Mouse (Mus musculus): ENCODE results near the gene Cntn4. TPM values are rescaled to one million over a fixed set of nuclear protein-coding genes. Genes with fewer than 3 reads are reported as not detected.

The Cntn4 gene
- polyA plus RNA-seq, 1 experiment from 2014 or later, result 4.4 TPM

GRCm38 (mm10) chr6:106281621-106282020 is 604.2 kb downstream of the Cntn4 start:
- Histone ChIP-seq H3K9ac (replicated peaks; ENCODE audit: low read length) (no peak overlapping the region), H3K4me3 (ENCODE audit: low read length) (no peak overlapping the region), H3K27me3 (ENCODE audit: insufficient read depth, low read length) (no peaks in the 10 kb centered on the region), H3K36me3 (ENCODE audit: insufficient read depth, low read length) (no peaks in the 10 kb centered on the region), H3K27ac (ENCODE audit: low read length) (no peak overlapping the region), H3K4me1 (ENCODE audit: insufficient read depth, low read length) (no peaks in the 10 kb centered on the region), H3K9me3 (ENCODE audit: low read length) (no peaks in the 10 kb centered on the region), H3K4me2 (replicated peaks; ENCODE audit: low read depth, low read length) (no peak overlapping the region)
- ATAC-seq (ENCODE audit: low FRiP score, low TSS enrichment), result no peak
- WGBS, result 98% methylated on average over 6 of the region's 6 CpGs

- no peak overlapping the region for H3K27ac ChIP-seq (ENCODE audit: low read length)
These were observed 606.4 kb downstream of the Cntn4 start for GRCm38 (mm10) chr6:106283815-106284214.

GRCm38 (mm10) chr6:106299451-106299850 is 622.0 kb downstream of the Cntn4 start:
- 73% methylated on average over 1 of the region's 1 CpGs for WGBS

More at GRCm38 (mm10) chr6:106283815-106284214, 606.4 kb downstream of the Cntn4 start:
- no peak overlapping the region for H3K4me2 ChIP-seq (replicated peaks; ENCODE audit: low read depth, low read length)
- ATAC-seq (ENCODE audit: low FRiP score, low TSS enrichment), result no peak
- no peaks in the 10 kb centered on the region for H3K9me3 ChIP-seq (ENCODE audit: low read length)
- no peaks in the 10 kb centered on the region for H3K4me1 ChIP-seq (ENCODE audit: insufficient read depth, low read length)
- H3K4me3 ChIP-seq (ENCODE audit: low read length), result no peak overlapping the region
- no peak overlapping the region for H3K9ac ChIP-seq (replicated peaks; ENCODE audit: low read length)
- 50% methylated on average over 1 of the region's 1 CpGs for WGBS
- no peaks in the 10 kb centered on the region for H3K27me3 ChIP-seq (ENCODE audit: insufficient read depth, low read length)
- no peaks in the 10 kb centered on the region for H3K36me3 ChIP-seq (ENCODE audit: insufficient read depth, low read length)

GRCm38 (mm10) chr6:106300179-106300578 is 622.7 kb downstream of the Cntn4 start:
- Histone ChIP-seq H3K4me3 (ENCODE audit: low read length) (no peak overlapping the region), H3K4me2 (replicated peaks; ENCODE audit: low read depth, low read length) (no peak overlapping the region), H3K27me3 (ENCODE audit: insufficient read depth, low read length) (no peaks in the 10 kb centered on the region), H3K27ac (ENCODE audit: low read length) (no peak overlapping the region), H3K36me3 (ENCODE audit: insufficient read depth, low read length) (no peaks in the 10 kb centered on the region), H3K4me1 (ENCODE audit: insufficient read depth, low read length) (no peaks in the 10 kb centered on the region), H3K9ac (replicated peaks; ENCODE audit: low read length) (no peak overlapping the region), H3K9me3 (ENCODE audit: low read length) (no peaks in the 10 kb centered on the region)
- ATAC-seq (ENCODE audit: low FRiP score, low TSS enrichment), result no peak; the same call in 1 of the 2 replicates
- WGBS, result 69% methylated on average over 3 of the region's 3 CpGs

More at GRCm38 (mm10) chr6:106299451-106299850, 622.0 kb downstream of the Cntn4 start:
- no peak overlapping the region for H3K9ac ChIP-seq (replicated peaks; ENCODE audit: low read length)
- H3K27ac ChIP-seq (ENCODE audit: low read length), result no peak overlapping the region
- H3K27me3 ChIP-seq (ENCODE audit: insufficient read depth, low read length), result no peaks in the 10 kb centered on the region
- H3K4me2 ChIP-seq (replicated peaks; ENCODE audit: low read depth, low read length), result no peak overlapping the region
- H3K4me3 ChIP-seq (ENCODE audit: low read length), result no peak overlapping the region
- H3K9me3 ChIP-seq (ENCODE audit: low read length), result no peaks in the 10 kb centered on the region
- H3K4me1 ChIP-seq (ENCODE audit: insufficient read depth, low read length), result no peaks in the 10 kb centered on the region
- no peaks in the 10 kb centered on the region for H3K36me3 ChIP-seq (ENCODE audit: insufficient read depth, low read length)
- no peak for ATAC-seq (ENCODE audit: low FRiP score, low TSS enrichment)

- H3K4me2 ChIP-seq (replicated peaks; ENCODE audit: low read depth, low read length), result no peak overlapping the region
- no peak for ATAC-seq (ENCODE audit: low FRiP score, low TSS enrichment)
- H3K4me3 ChIP-seq (ENCODE audit: low read length), result no peak overlapping the region
- WGBS, result 62% methylated on average over 4 of the region's 4 CpGs
- no peaks in the 10 kb centered on the region for H3K4me1 ChIP-seq (ENCODE audit: insufficient read depth, low read length)
- H3K27me3 ChIP-seq (ENCODE audit: insufficient read depth, low read length), result no peaks in the 10 kb centered on the region
- H3K27ac ChIP-seq (ENCODE audit: low read length), result no peak overlapping the region
- H3K9ac ChIP-seq (replicated peaks; ENCODE audit: low read length), result no peak overlapping the region
- no peaks in the 10 kb centered on the region for H3K36me3 ChIP-seq (ENCODE audit: insufficient read depth, low read length)
- no peaks in the 10 kb centered on the region for H3K9me3 ChIP-seq (ENCODE audit: low read length)
These were observed 625.0 kb downstream of the Cntn4 start for GRCm38 (mm10) chr6:106302435-106302834.

- no peaks in the 10 kb centered on the region for H3K36me3 ChIP-seq (ENCODE audit: insufficient read depth, low read length)
- ATAC-seq (ENCODE audit: low FRiP score, low TSS enrichment), result no peak
- no peak overlapping the region for H3K27ac ChIP-seq (ENCODE audit: low read length)
- H3K4me2 ChIP-seq (replicated peaks; ENCODE audit: low read depth, low read length), result no peak overlapping the region
- no peak overlapping the region for H3K9ac ChIP-seq (replicated peaks; ENCODE audit: low read length)
- H3K4me3 ChIP-seq (ENCODE audit: low read length), result no peak overlapping the region
- H3K27me3 ChIP-seq (ENCODE audit: insufficient read depth, low read length), result no peaks in the 10 kb centered on the region
- no peaks in the 10 kb centered on the region for H3K4me1 ChIP-seq (ENCODE audit: insufficient read depth, low read length)
- no peaks in the 10 kb centered on the region for H3K9me3 ChIP-seq (ENCODE audit: low read length)
- 67% methylated on average over 1 of the region's 1 CpGs for WGBS
These were observed 651.5 kb downstream of the Cntn4 start for GRCm38 (mm10) chr6:106328987-106329386.

- Histone ChIP-seq H3K27ac (ENCODE audit: low read length) (no peak overlapping the region), H3K4me2 (replicated peaks; ENCODE audit: low read depth, low read length) (no peak overlapping the region), H3K27me3 (ENCODE audit: insufficient read depth, low read length) (no peaks in the 10 kb centered on the region), H3K9me3 (ENCODE audit: low read length) (no peaks in the 10 kb centered on the region), H3K4me1 (ENCODE audit: insufficient read depth, low read length) (no peaks in the 10 kb centered on the region), H3K36me3 (ENCODE audit: insufficient read depth, low read length) (no peaks in the 10 kb centered on the region), H3K9ac (replicated peaks; ENCODE audit: low read length) (no peak overlapping the region), H3K4me3 (ENCODE audit: low read length) (no peak overlapping the region)
- ATAC-seq (ENCODE audit: low FRiP score, low TSS enrichment), result no peak
- WGBS, result 88% methylated on average over 1 of the region's 1 CpGs
These were observed 652.2 kb downstream of the Cntn4 start for GRCm38 (mm10) chr6:106329636-106330035.

- Histone ChIP-seq H3K4me1 (ENCODE audit: insufficient read depth, low read length) (no peaks in the 10 kb centered on the region), H3K4me2 (replicated peaks; ENCODE audit: low read depth, low read length) (no peak overlapping the region), H3K36me3 (ENCODE audit: insufficient read depth, low read length) (no peaks in the 10 kb centered on the region), H3K4me3 (ENCODE audit: low read length) (no peak overlapping the region), H3K27ac (ENCODE audit: low read length) (no peak overlapping the region), H3K9ac (replicated peaks; ENCODE audit: low read length) (no peak overlapping the region), H3K27me3 (ENCODE audit: insufficient read depth, low read length) (no peaks in the 10 kb centered on the region), H3K9me3 (ENCODE audit: low read length) (no peaks in the 10 kb centered on the region)
- WGBS, result 85% methylated on average over 3 of the region's 3 CpGs
- ATAC-seq (ENCODE audit: low FRiP score, low TSS enrichment), result no peak
These were observed 655.0 kb downstream of the Cntn4 start for GRCm38 (mm10) chr6:106332466-106332865.

GRCm38 (mm10) chr6:106332933-106333332 is 655.5 kb downstream of the Cntn4 start:
- Histone ChIP-seq H3K27ac (ENCODE audit: low read length) (no peak overlapping the region), H3K9ac (replicated peaks; ENCODE audit: low read length) (no peak overlapping the region), H3K27me3 (ENCODE audit: insufficient read depth, low read length) (no peaks in the 10 kb centered on the region), H3K4me1 (ENCODE audit: insufficient read depth, low read length) (no peaks in the 10 kb centered on the region), H3K4me3 (ENCODE audit: low read length) (no peak overlapping the region), H3K36me3 (ENCODE audit: insufficient read depth, low read length) (no peaks in the 10 kb centered on the region), H3K4me2 (replicated peaks; ENCODE audit: low read depth, low read length) (no peak overlapping the region), H3K9me3 (ENCODE audit: low read length) (no peaks in the 10 kb centered on the region)
- 82% methylated on average over 1 of the region's 1 CpGs for WGBS
- ATAC-seq (ENCODE audit: low FRiP score, low TSS enrichment), result no peak

- no peak overlapping the region for H3K9ac ChIP-seq (replicated peaks; ENCODE audit: low read length)
These were observed 657.6 kb downstream of the Cntn4 start for GRCm38 (mm10) chr6:106335066-106335465.

More at GRCm38 (mm10) chr6:106335066-106335465, 657.6 kb downstream of the Cntn4 start:
- H3K9me3 ChIP-seq (ENCODE audit: low read length), result no peaks in the 10 kb centered on the region
- H3K27me3 ChIP-seq (ENCODE audit: insufficient read depth, low read length), result no peaks in the 10 kb centered on the region
- no peak overlapping the region for H3K4me3 ChIP-seq (ENCODE audit: low read length)
- no peaks in the 10 kb centered on the region for H3K36me3 ChIP-seq (ENCODE audit: insufficient read depth, low read length)
- no peaks in the 10 kb centered on the region for H3K4me1 ChIP-seq (ENCODE audit: insufficient read depth, low read length)
- H3K27ac ChIP-seq (ENCODE audit: low read length), result no peak overlapping the region
- 56% methylated on average over 1 of the region's 1 CpGs for WGBS
- no peak overlapping the region for H3K4me2 ChIP-seq (replicated peaks; ENCODE audit: low read depth, low read length)
- ATAC-seq (ENCODE audit: low FRiP score, low TSS enrichment), result no peak
